Mouse (Mus musculus) left cerebral cortex, adult 18-20 months (tissue): ENCODE results near the gene Tns4. TPM values are rescaled to one million over a fixed set of nuclear protein-coding genes. Genes with fewer than 3 reads are reported as not detected.

Experiments
- DNase-seq, 2 experiments: peaks; one replicate each; pipeline ENCODE4 v3.0.0; 2021 to 2022; ENCODE audit warnings: low spot score in 2 of 2, mixed read lengths in 1 of 2
- total RNA-seq, 2 experiments: library from RNA; stranded (reverse); gene quantifications; 2 replicates each; pipeline ENCODE4 v1.2.3; 2021

Gene Tns4
- total RNA-seq, 2 experiments from 2014 or later = 0.14 to 0.16 TPM

GRCm38 (mm10) chr11:99094911-99095676 lies 6.0 kb upstream of the Tns4 start:
- DNase-seq = no peak

GRCm38 (mm10) chr11:99093740-99094139 lies 4.6 kb upstream of the Tns4 start:
- DNase-seq = no peak

GRCm38 (mm10) chr11:99091666-99092065 lies 2.6 kb upstream of the Tns4 start:
- DNase-seq = no peak

GRCm38 (mm10) chr11:99090391-99090790 lies 1.3 kb upstream of the Tns4 start:
- no peak for DNase-seq

- DNase-seq = no peak
These were observed 620 bp downstream of the Tns4 start for GRCm38 (mm10) chr11:99088486-99088885.

- no peak for DNase-seq
These were observed 4.7 kb downstream of the Tns4 start for GRCm38 (mm10) chr11:99084366-99084765.

GRCm38 (mm10) chr11:99083516-99083915 lies 5.6 kb downstream of the Tns4 start:
- no peak for DNase-seq

- DNase-seq = no peak
These were observed 7.0 kb downstream of the Tns4 start for GRCm38 (mm10) chr11:99082098-99082497.

GRCm38 (mm10) chr11:99081566-99081965 lies 7.5 kb downstream of the Tns4 start:
- DNase-seq = no peak

- DNase-seq = no peak
These were observed 8.1 kb downstream of the Tns4 start for GRCm38 (mm10) chr11:99080902-99081543.

GRCm38 (mm10) chr11:99077869-99078268 lies 11.2 kb downstream of the Tns4 start:
- DNase-seq = no peak

GRCm38 (mm10) chr11:99076744-99077319 lies 12.3 kb downstream of the Tns4 start:
- DNase-seq = no peak

GRCm38 (mm10) chr11:99073781-99074180 lies 15.3 kb downstream of the Tns4 start:
- no peak for DNase-seq

- DNase-seq = no peak
These were observed 17.2 kb downstream of the Tns4 start for GRCm38 (mm10) chr11:99071866-99072265.

GRCm38 (mm10) chr11:99068455-99068854 lies 20.7 kb downstream of the Tns4 start:
- no peak for DNase-seq

- DNase-seq = no peak
These were observed 21.5 kb downstream of the Tns4 start for GRCm38 (mm10) chr11:99067591-99067990.

GRCm38 (mm10) chr11:99065979-99066378 lies 23.1 kb downstream of the Tns4 start:
- DNase-seq = peak; percentile 79 to 80

- no peak for DNase-seq
These were observed 23.8 kb downstream of the Tns4 start for GRCm38 (mm10) chr11:99065353-99065752.

GRCm38 (mm10) chr11:99063406-99064131 lies 25.5 kb downstream of the Tns4 start:
- DNase-seq = no peak

GRCm38 (mm10) chr11:99062661-99063060 lies 26.4 kb downstream of the Tns4 start:
- DNase-seq = no peak

GRCm38 (mm10) chr11:99060435-99060834 lies 28.7 kb downstream of the Tns4 start:
- no peak for DNase-seq
